Mouse (Mus musculus): Measurements from ENCODE around the gene Fgd6. TPM values are rescaled to one million over a fixed set of nuclear protein-coding genes. Genes with fewer than 3 reads are reported as not detected.

The Fgd6 gene
- total and polyA plus RNA-seq, 3 experiments: 1.2 to 2.8 TPM; not detected in 1

DNA sequence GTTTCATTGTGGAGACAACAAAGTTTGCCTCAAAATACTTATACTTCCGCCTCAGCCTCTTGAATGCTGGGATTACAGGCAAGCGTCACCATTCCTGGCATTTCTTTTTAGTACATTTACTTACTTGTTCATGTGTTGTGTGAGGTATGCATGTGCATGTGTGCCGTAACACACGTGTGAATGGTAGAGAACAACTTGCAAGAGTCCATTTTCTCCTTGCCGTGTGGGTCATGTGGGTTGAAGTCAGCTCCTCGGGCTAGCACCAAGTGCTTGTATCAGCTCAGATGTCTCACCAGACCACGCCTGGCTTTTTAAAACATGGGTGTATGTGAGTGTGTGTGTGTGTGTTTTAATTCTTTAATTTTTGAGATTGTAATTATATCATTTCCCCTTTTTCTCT, 71.8 kb downstream of the Fgd6 start:
- no peak overlapping the region for H3K27ac ChIP-seq (ENCODE audit: control insufficient read depth, low read depth, low read length)

DNA sequence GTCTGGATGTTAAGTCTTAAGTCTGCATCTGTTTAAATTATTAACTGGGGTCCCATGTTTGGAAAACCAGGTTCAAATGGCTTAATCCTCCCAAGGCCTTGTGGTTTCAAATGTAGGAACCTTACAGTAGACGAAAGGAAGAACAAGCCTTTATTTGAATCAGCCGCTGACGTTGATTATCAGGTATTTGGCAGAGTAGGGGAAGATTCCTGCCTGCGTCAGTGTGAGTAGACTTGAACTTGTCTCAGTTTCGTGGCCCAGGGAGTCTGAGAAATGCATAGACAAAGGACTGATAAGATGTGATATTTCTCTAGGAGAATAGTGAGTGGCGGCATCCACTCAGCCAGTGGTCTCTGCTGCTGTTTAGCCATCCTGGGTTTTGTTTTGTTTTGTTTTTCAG, 73.0 kb downstream of the Fgd6 start:
- no peak overlapping the region for H3K9ac ChIP-seq (ENCODE audit: control insufficient read depth, low read depth, low read length, poor library complexity, severe bottlenecking)
- no peaks in the 10 kb centered on the region for H3K9me3 ChIP-seq (replicated peaks; ENCODE audit: insufficient read depth, low read length)
- no peak for TF ChIP-seq RAD21 (IDR thresholded peaks at IDR 0.05; ENCODE audit: low read depth, low read length)
- 0 out of 2 replicates have a peak, but pooled peaks have one; percentile 22 for TF ChIP-seq GATA1 (IDR thresholded peaks at IDR 0.05; ENCODE audit: low read depth, low read length)
- peak overlapping the region; percentile 34; the same call in 1 of the 2 replicates for H3K27ac ChIP-seq (ENCODE audit: control insufficient read depth, low read depth, low read length)
- no peaks in the 10 kb centered on the region for H3K79me2 ChIP-seq (ENCODE audit: control insufficient read depth, insufficient read depth, low read length, poor library complexity)
- peaks cover 0 to 12% of the 10 kb centered on the region in 2 experiments; a peak in 2 of 4 replicates for H3K36me3 ChIP-seq (ENCODE audit: control insufficient read depth in 1 of 2, insufficient read depth in 2 of 2, low read length in 2 of 2)
- H3K4me1 ChIP-seq (ENCODE audit: control insufficient read depth in 1 of 2, insufficient read depth in 2 of 2, low read length in 2 of 2): peaks cover 4 to 15% of the 10 kb centered on the region in 2 experiments
- peak; percentile 65 for DNase-seq (ENCODE audit: low read depth, low spot score)
- H3K4me3 ChIP-seq (ENCODE audit: control insufficient read depth in 1 of 2, insufficient read depth in 1 of 2, low read depth in 2 of 2, low read length in 2 of 2): no peak overlapping the region
- H3K27me3 ChIP-seq (ENCODE audit: control insufficient read depth in 1 of 2, insufficient read depth in 2 of 2, low read length in 2 of 2): no peaks in the 10 kb centered on the region

More for the DNA sequence above, 71.8 kb downstream of the Fgd6 start:
- Histone ChIP-seq H3K4me3 (ENCODE audit: control insufficient read depth in 1 of 2, insufficient read depth in 1 of 2, low read depth in 2 of 2, low read length in 2 of 2) (no peak overlapping the region), H3K9ac (ENCODE audit: control insufficient read depth, low read depth, low read length, poor library complexity, severe bottlenecking) (no peak overlapping the region), H3K9me3 (replicated peaks; ENCODE audit: insufficient read depth, low read length) (no peaks in the 10 kb centered on the region), H3K79me2 (ENCODE audit: control insufficient read depth, insufficient read depth, low read length, poor library complexity) (no peaks in the 10 kb centered on the region), H3K4me1 (ENCODE audit: control insufficient read depth in 1 of 2, insufficient read depth in 2 of 2, low read length in 2 of 2) (peaks cover 4 to 15% of the 10 kb centered on the region in 2 experiments), H3K27me3 (ENCODE audit: control insufficient read depth in 1 of 2, insufficient read depth in 2 of 2, low read length in 2 of 2) (no peaks in the 10 kb centered on the region), H3K36me3 (ENCODE audit: control insufficient read depth in 1 of 2, insufficient read depth in 2 of 2, low read length in 2 of 2) (peaks cover 0 to 12% of the 10 kb centered on the region in 2 experiments; a peak in 2 of 4 replicates)
- TF ChIP-seq E2F4 (IDR thresholded peaks at IDR 0.05; ENCODE audit: borderline replicate concordance, low read depth, low read length) (no peak), JUND (IDR thresholded peaks at IDR 0.05; ENCODE audit: low read depth, low read length) (no peak), POLR2A (IDR thresholded peaks at IDR 0.05; ENCODE audit: control insufficient read depth in 1 of 2, insufficient read depth in 1 of 2, low read depth in 1 of 2, low read length in 2 of 2, poor library complexity in 1 of 2) (no peak), MYB (IDR thresholded peaks at IDR 0.05; ENCODE audit: low read depth, low read length) (no peak), SIN3A (IDR thresholded peaks at IDR 0.05; ENCODE audit: low read length) (no peak), TCF12 (IDR thresholded peaks at IDR 0.05; ENCODE audit: low read depth, low read length) (no peak), MYC (IDR thresholded peaks at IDR 0.05; ENCODE audit: low read depth, low read length) (no peak), BHLHE40 (IDR thresholded peaks at IDR 0.05; ENCODE audit: borderline replicate concordance, low read depth, low read length) (no peak), CHD2 (IDR thresholded peaks at IDR 0.05; ENCODE audit: low read length) (no peak), GATA1 (IDR thresholded peaks at IDR 0.05; ENCODE audit: low read depth, low read length) (no peak), MAFK (IDR thresholded peaks at IDR 0.05; ENCODE audit: borderline replicate concordance, low read depth, low read length) (no peak), CTCF (IDR thresholded peaks at IDR 0.05 in 2 of 3, conservative IDR thresholded peaks at IDR 0.05 in 1 of 3; ENCODE audit: control insufficient read depth in 1 of 3, insufficient read depth in 1 of 3, low read depth in 2 of 3, low read length in 3 of 3, poor library complexity in 1 of 3, severe bottlenecking in 1 of 3) (no peak), EP300 (IDR thresholded peaks at IDR 0.05; ENCODE audit: low read depth in 1 of 2, low read length in 2 of 2) (no peak), UBTF (IDR thresholded peaks at IDR 0.05; ENCODE audit: borderline replicate concordance, insufficient read depth, low read depth, low read length) (no peak)
- DNase-seq (ENCODE audit: low read depth, low spot score): no peak

Measured in MEL (cell line).